In genomic region chr2:138072165-138072728, GRCm38 (mm10) we compare ENCODE assay signal across 11 mouse cellular contexts.
"Had no signal": no experiment of that assay in that cellular context is flagged by ENCODE, and none has a peak within 500 bp of the region (broad histone marks: within the 10 kb centered on the region; RNA-seq: fewer than 3 reads in every experiment).

No protein-coding gene starts in this region.

- DNase-seq: kidney, adult 18-20 months; kidney, postnatal 10 days; lung, postnatal 14 days; right cerebral cortex, postnatal 14 days; thymus, postnatal 36 days had no signal

- H3K4me2 ChIP-seq: intestine, embryonic 15.5 days; limb, embryonic 15.5 days; liver, embryonic 12.5 days; lung, embryonic 15.5 days; neural tube, embryonic 13.5 days had no signal

- ATAC-seq: intestine, embryonic 15.5 days; liver, embryonic 12.5 days had no signal

- H3K4me3 ChIP-seq: intestine, embryonic 15.5 days; left cerebral cortex, adult 2 months; limb, embryonic 15.5 days; liver, embryonic 12.5 days; lung, embryonic 15.5 days; neural tube, embryonic 13.5 days had no signal

- H3K36me3 ChIP-seq: intestine, embryonic 15.5 days; limb, embryonic 15.5 days; liver, embryonic 12.5 days; lung, embryonic 15.5 days; neural tube, embryonic 13.5 days had no signal

- H3K27ac ChIP-seq: intestine, embryonic 15.5 days; left cerebral cortex, adult 2 months; limb, embryonic 15.5 days; liver, embryonic 12.5 days; lung, embryonic 15.5 days; neural tube, embryonic 13.5 days had no signal

- H3K9me3 ChIP-seq: intestine, embryonic 15.5 days; limb, embryonic 15.5 days; liver, embryonic 12.5 days; lung, embryonic 15.5 days; neural tube, embryonic 13.5 days had no signal

- H3K27me3 ChIP-seq: intestine, embryonic 15.5 days; limb, embryonic 15.5 days; liver, embryonic 12.5 days; lung, embryonic 15.5 days; neural tube, embryonic 13.5 days had no signal

- H3K9ac ChIP-seq: intestine, embryonic 15.5 days; limb, embryonic 15.5 days; liver, embryonic 12.5 days; lung, embryonic 15.5 days; neural tube, embryonic 13.5 days had no signal

- H3K4me1 ChIP-seq: intestine, embryonic 15.5 days; limb, embryonic 15.5 days; liver, embryonic 12.5 days; lung, embryonic 15.5 days; neural tube, embryonic 13.5 days had no signal
